Mouse (Mus musculus) E14TG2a.4 (cell line): Measurements from ENCODE around the gene Nxph3.
A peak's percentile ranks its signal among the peaks of the same experiment; 100 is the strongest.
"Not testable (repeated sequence)": the region's sequence is repeated elsewhere in the genome, so short reads cannot be mapped to it uniquely, and the experiment has no call there.

Experiments used
- H3K27me3 ChIP-seq: 2 replicates; pipeline ENCODE4 v1.6.1; 2014; ENCODE audit warnings: low read length, control low read depth; ENCODE audit not compliant: insufficient read depth
- H3K36me3 ChIP-seq: 2 replicates; pipeline ENCODE4 v1.6.1; 2014; ENCODE audit warnings: low read length, control low read depth; ENCODE audit not compliant: insufficient read depth
- H3K4me1 ChIP-seq: replicated peaks from 2 replicates; pipeline ENCODE4 v1.6.1; 2014; ENCODE audit warnings: low read depth, low read length, control low read depth
- H3K4me3 ChIP-seq: replicated peaks from 2 replicates; pipeline ENCODE4 v1.5.1; 2014; ENCODE audit warnings: mild to moderate bottlenecking, low read length
- H3K9me3 ChIP-seq: 2 replicates; pipeline ENCODE4 v1.6.1; 2014; ENCODE audit warnings: low read length, control low read depth
- CTCF ChIP-seq: conservative IDR thresholded peaks from 2 replicates; pipeline ENCODE4 v1.5.1; 2014; ENCODE audit warnings: low read length
- NANOG ChIP-seq: IDR thresholded peaks from 2 replicates; pipeline ENCODE4 v1.6.1; 2014; ENCODE audit warnings: borderline replicate concordance, low read length, mixed read lengths
- POU5F1 ChIP-seq: IDR thresholded peaks from 2 replicates; pipeline ENCODE4 v1.6.1; 2014; ENCODE audit warnings: low read length, borderline replicate concordance

The Nxph3 gene

GRCm38 (mm10) chr11:95507041-95507716 is 7.2 kb downstream of the Nxph3 start:
- Histone ChIP-seq H3K9me3 (0 out of 2 replicates have a peak, but pooled peaks cover 3% of the 10 kb centered on the region), H3K36me3 (no peaks in the 10 kb centered on the region), H3K4me3 (no peak overlapping the region), H3K27me3 (peaks cover 14% of the 10 kb centered on the region), H3K4me1 (peaks cover 81% of the 10 kb centered on the region)
- TF ChIP-seq CTCF, result peak; percentile 23; the same call in 1 of the 2 replicates
- TF ChIP-seq NANOG, result 0 out of 2 replicates have a peak, but pooled peaks have one; percentile 9
- TF ChIP-seq POU5F1, result no peak

DNA sequence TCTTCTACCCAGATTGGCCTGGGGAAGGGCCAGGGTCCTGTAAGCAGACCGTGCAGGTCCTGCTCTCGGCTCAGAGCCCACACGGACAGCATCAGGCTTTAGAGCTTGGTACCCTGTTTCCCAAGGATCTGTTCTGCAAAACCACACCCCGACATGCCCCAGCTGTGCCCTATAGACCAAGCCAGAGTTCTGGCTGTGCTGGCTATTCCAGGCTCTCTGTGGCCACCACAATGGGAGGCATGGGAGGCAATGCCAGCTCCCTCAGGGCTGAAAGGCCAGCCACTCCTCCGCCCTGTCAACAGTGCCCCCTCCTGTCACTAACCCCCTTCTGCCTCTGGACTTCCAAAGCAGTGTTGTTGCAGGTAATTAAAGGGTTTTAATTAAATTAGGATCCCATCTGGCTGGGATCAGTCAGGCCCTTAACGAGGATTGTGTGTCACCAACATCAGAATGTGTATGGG is 10.1 kb downstream of the Nxph3 start:
- H3K36me3 ChIP-seq, result no peaks in the 10 kb centered on the region
- H3K27me3 ChIP-seq, result no peaks in the 10 kb centered on the region
- peaks cover 71% of the 10 kb centered on the region for H3K4me1 ChIP-seq
- no peak overlapping the region for H3K4me3 ChIP-seq
- no peak for TF ChIP-seq NANOG
- no peak for TF ChIP-seq CTCF
- no peak for TF ChIP-seq POU5F1
- H3K9me3 ChIP-seq, result 0 out of 2 replicates have a peak, but pooled peaks cover 3% of the 10 kb centered on the region

DNA sequence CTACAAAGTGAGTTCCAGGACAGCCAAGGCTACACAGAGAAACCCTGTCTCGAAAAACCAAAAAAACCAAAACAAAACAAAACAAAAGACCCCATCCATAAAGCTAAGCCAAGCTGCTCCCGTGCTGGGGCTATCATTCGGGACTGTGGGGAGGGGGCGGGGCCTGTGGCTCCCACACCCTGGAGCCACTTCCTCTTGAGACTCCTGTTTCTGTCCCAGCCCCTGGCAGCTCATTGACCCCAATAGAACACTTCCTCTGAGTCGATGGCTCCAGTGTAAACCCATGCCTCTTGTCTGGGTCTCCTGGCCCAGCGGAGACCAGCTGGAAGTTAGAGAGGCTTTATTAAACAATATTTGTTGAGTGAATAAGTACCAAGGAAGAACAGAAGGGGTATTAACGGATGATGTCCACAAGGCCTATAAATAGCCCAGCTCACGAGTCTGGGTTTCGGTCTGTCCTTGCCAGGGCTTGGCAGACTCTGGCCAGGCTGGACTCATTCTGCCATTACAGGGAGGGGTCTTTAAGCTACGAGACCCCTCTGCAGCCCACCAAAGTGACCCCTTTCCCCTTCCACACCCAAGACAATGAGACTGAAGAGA is 10.7 kb downstream of the Nxph3 start:
- TF ChIP-seq CTCF, result no peak
- no peak for TF ChIP-seq POU5F1
- no peak for TF ChIP-seq NANOG
- Histone ChIP-seq H3K36me3 (no peaks in the 10 kb centered on the region), H3K4me3 (no peak overlapping the region; the same call in 1 of the 2 replicates), H3K9me3 (0 out of 2 replicates have a peak, but pooled peaks cover 3% of the 10 kb centered on the region), H3K27me3 (no peaks in the 10 kb centered on the region), H3K4me1 (peaks cover 64% of the 10 kb centered on the region)

GRCm38 (mm10) chr11:95501826-95502225 is 12.5 kb downstream of the Nxph3 start:
- H3K27me3 ChIP-seq, H3K4me3 ChIP-seq, H3K9me3 ChIP-seq, H3K36me3 ChIP-seq: not testable (repeated sequence)
- peaks cover 59% of the 10 kb centered on the region for H3K4me1 ChIP-seq

DNA sequence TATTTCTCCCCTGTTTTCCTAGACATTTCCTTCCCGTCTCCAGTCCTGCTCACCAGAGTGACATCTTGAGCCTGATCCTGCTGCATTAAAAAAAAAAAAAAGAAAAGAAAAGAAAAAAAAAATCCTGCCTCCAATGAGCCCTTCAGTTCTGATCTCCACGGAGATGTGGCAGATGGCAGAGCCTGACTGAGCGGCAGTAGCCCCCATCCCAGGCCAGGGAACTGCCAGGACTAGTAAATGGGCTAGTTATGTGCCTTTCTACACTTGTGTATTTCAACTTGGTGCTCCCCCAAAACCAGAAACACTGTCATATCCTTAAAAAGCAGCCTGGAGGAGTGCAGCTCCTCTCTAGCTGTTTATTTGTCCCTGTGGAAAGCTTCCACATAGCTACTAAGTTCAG is 13.5 kb downstream of the Nxph3 start:
- Histone ChIP-seq H3K4me3 (no peak overlapping the region), H3K4me1 (peaks cover 58% of the 10 kb centered on the region), H3K27me3 (no peaks in the 10 kb centered on the region), H3K9me3 (no peaks in the 10 kb centered on the region), H3K36me3 (no peaks in the 10 kb centered on the region)
- no peak for TF ChIP-seq CTCF
- TF ChIP-seq NANOG, result no peak
- TF ChIP-seq POU5F1, result no peak

GRCm38 (mm10) chr11:95500412-95500811 is 14.0 kb downstream of the Nxph3 start:
- H3K4me1 ChIP-seq, result peaks cover 58% of the 10 kb centered on the region
- H3K9me3 ChIP-seq, result no peaks in the 10 kb centered on the region
- TF ChIP-seq NANOG (no peak), CTCF (no peak), POU5F1 (no peak)
- H3K4me3 ChIP-seq, result no peak overlapping the region
- no peaks in the 10 kb centered on the region for H3K27me3 ChIP-seq
- peaks cover under 1% of the 10 kb centered on the region; the same call in 1 of the 2 replicates for H3K36me3 ChIP-seq

DNA sequence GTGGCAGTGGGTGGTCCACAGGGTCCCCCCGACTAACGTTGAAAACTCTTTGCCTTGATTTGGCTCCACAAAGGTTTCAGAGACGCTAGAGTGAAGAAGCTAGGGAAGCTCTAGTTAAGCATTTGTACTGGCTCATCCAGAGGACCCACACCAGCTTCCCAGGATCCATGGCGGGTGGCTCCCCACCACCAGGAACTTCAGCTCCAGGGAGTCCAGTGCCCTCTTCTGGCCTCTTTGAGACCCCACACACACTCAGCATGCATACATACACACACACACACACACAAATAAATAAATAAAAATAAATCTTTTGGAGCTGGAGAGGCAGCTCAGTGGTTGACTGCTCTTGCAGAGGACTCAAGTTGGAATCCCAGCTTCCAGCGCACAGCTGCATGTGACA is 16.4 kb downstream of the Nxph3 start:
- no peaks in the 10 kb centered on the region for H3K9me3 ChIP-seq
- peaks cover 26% of the 10 kb centered on the region for H3K36me3 ChIP-seq
- H3K27me3 ChIP-seq, result no peaks in the 10 kb centered on the region
- TF ChIP-seq POU5F1 (no peak), CTCF (peak; percentile 43), NANOG (no peak)
- H3K4me1 ChIP-seq, result peaks cover 42% of the 10 kb centered on the region
- H3K4me3 ChIP-seq, result peak overlapping the region; percentile 60

- Histone ChIP-seq H3K4me1 (peaks cover 22% of the 10 kb centered on the region), H3K27me3 (no peaks in the 10 kb centered on the region), H3K36me3 (peaks cover 46% of the 10 kb centered on the region), H3K9me3 (no peaks in the 10 kb centered on the region), H3K4me3 (no peak overlapping the region)
- TF ChIP-seq CTCF, result no peak
- TF ChIP-seq POU5F1, result no peak
- no peak for TF ChIP-seq NANOG
Observed at GRCm38 (mm10) chr11:95495883-95496282, 18.5 kb downstream of the Nxph3 start.
